Mouse (Mus musculus) spleen, embryonic (tissue): ENCODE measurements around the gene Olfr1111.
"Not testable (repeated sequence)": the region's sequence is repeated elsewhere in the genome, so short reads cannot be mapped to it uniquely, and the experiment has no call there.

Source experiments
- CTCF ChIA-PET: fragments of 350-600 bp; sonication (Branson Sonifier 250); formaldehyde crosslinking; loops from one replicate; lab custom pipeline; 2022; lab: Charles Lee

Olfr1111 gene

GRCm38 (mm10) chr2:87152524-87152923 is at the start of gene Olfr1111:
Gene Olfr1111 (minus strand): TSS chr2:87152624.
- CTCF ChIA-PET: no interaction called here

GRCm38 (mm10) chr2:87187498-87187897 is 35.1 kb upstream of the Olfr1111 start, which contains the start of gene Olfr1112:
Gene Olfr1112 (plus strand): TSS chr2:87187798.
- CTCF ChIA-PET: no interaction called here

- CTCF ChIA-PET: not testable (repeated sequence)
Measured at GRCm38 (mm10) chr2:87167731-87168130, 15.3 kb upstream of the Olfr1111 start.

- CTCF ChIA-PET: no interaction called here
Measured at GRCm38 (mm10) chr2:87140200-87140599, 12.2 kb downstream of the Olfr1111 start, which contains the start of gene Olfr1110. Gene Olfr1110 (minus strand): TSS chr2:87140300.

- CTCF ChIA-PET: no interaction called here
Measured at GRCm38 (mm10) chr2:87114467-87114866, 38.0 kb downstream of the Olfr1111 start, which contains the start of gene Olfr259. Gene Olfr259 (minus strand): TSS chr2:87114567.
